Mouse (Mus musculus): ENCODE results near the gene Ifnz. TPM values are rescaled to one million over a fixed set of nuclear protein-coding genes. Genes with fewer than 3 reads are reported as not detected.
A peak's percentile ranks its signal among the peaks of the same experiment; 100 is the strongest.
"Not testable (repeated sequence)": the region's sequence is repeated elsewhere in the genome, so short reads cannot be mapped to it uniquely, and the experiment has no call there.

Gene Ifnz
- polyA plus RNA-seq (2015; fragmentation: Nextera tagmentation; extraction: Ambion mirVana), result not detected in 2 replicates

DNA sequence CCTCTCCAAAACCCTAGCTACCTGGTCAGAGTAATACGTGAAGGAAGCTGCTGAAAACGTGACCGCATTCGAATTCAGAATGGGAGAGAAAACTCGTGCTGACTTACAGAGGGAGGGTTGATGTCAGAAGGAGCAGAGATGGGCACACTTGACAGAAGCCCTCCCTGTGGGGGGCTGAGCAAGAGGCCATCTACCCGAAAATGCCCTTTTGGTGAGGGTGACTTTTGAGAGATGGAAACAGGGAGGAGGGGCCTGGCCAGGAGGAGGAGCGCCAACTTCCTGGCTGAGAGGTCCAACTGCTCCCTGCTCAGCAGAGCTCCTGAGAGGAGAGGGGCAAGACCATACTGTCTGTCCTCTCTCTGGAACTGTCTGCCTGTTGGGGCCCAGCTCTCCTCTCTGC lies at the start of gene Ifnz:
Gene Ifnz, plus strand, starts transcription at position 301 of the 400 bp plus-strand sequence.
- H3K27me3 ChIP-seq; H3K4me1 ChIP-seq (replicated peaks); H3K9ac ChIP-seq; H3K9me3 ChIP-seq (replicated peaks); H3K27ac ChIP-seq (replicated peaks); H3K36me3 ChIP-seq (replicated peaks); ATAC-seq (ENCODE audit: insufficient read depth): not testable (repeated sequence)
- peak within 1 kb of the TSS; percentile 54 for H3K4me2 ChIP-seq
- peak within 1 kb of the TSS; percentile 24; the same call in 1 of the 2 replicates for H3K4me3 ChIP-seq (replicated peaks)
- WGBS (ENCODE audit: insufficient replicate concordance), result 4% methylated on average over 4 of the region's 7 CpGs

DNA sequence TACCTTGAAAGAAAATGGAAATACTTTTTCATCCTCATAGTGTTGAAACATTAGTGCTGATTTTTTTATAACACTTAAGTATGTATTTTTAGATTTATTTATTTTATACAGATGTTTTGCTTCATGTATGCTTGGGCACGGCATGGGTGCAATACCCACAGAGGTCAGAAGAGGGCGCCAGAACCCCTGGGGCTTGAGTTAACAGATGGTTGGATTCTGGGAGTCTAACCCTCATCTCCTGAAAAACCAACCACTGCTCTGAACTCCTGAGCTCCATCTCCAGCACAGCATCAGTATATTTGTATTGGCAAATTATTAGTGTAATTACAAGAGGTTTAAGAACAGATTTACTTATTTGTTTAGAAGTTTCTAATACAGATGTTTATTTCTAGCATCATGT lies 43.5 kb upstream of the Ifnz start:
- WGBS (ENCODE audit: insufficient replicate concordance), result 0% methylated on average over 2 of the region's 2 CpGs
- Histone ChIP-seq H3K27me3 (peaks cover 3% of the 10 kb centered on the region; the same call in 1 of the 2 replicates), H3K9me3 (replicated peaks) (no peaks in the 10 kb centered on the region), H3K36me3 (replicated peaks) (no peaks in the 10 kb centered on the region), H3K9ac (no peak overlapping the region), H3K4me1 (replicated peaks) (no peaks in the 10 kb centered on the region), H3K4me2 (no peak overlapping the region), H3K4me3 (replicated peaks) (no peak overlapping the region), H3K27ac (replicated peaks) (no peak overlapping the region)
- no peak for ATAC-seq (ENCODE audit: insufficient read depth)

DNA sequence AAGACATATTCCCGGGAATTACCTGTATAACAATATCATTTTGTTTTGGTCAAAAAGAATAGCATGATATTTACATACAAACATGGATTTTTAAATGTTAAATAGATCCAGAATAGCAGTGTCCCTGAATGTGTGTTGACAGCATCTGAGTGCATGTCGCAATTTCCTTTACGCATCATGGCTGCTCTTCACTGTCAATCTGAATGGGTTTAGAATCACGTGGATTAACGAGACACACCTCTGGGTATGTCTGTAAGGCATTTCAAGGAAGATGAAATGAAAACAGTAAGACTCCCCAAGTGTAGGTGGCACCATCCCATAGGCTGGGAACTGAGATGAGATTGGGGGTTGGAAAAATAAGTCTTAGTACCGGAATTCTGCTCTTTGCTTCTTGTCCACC lies 42.9 kb upstream of the Ifnz start:
- H3K9me3 ChIP-seq (replicated peaks), result no peaks in the 10 kb centered on the region
- no peaks in the 10 kb centered on the region for H3K36me3 ChIP-seq (replicated peaks)
- no peaks in the 10 kb centered on the region for H3K4me1 ChIP-seq (replicated peaks)
- no peak overlapping the region for H3K27ac ChIP-seq (replicated peaks)
- no peak for ATAC-seq (ENCODE audit: insufficient read depth)
- no peak overlapping the region for H3K4me3 ChIP-seq (replicated peaks)
- H3K27me3 ChIP-seq, result peaks cover 3% of the 10 kb centered on the region; the same call in 1 of the 2 replicates
- H3K4me2 ChIP-seq, result no peak overlapping the region
- 63% methylated on average over 6 of the region's 6 CpGs for WGBS (ENCODE audit: insufficient replicate concordance)
- H3K9ac ChIP-seq, result no peak overlapping the region

DNA sequence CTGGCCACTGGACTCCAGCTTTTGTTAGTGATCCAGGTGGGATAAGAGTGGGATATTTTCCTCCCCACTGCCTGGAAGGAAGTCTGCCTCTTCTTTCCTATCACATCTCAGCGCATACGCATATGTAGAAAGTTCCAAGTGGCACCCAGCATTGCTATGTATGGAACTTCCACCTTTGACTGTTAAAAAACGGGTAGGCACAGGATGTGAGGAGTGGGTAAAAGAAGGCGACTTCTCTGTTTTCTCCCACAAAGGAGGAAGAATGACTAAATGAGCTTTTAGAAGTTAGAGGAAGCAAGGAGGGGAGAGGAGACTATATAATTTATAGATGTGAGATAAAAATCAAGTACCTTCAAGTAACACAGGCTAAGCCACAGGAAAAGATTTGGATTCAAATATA lies 40.5 kb upstream of the Ifnz start:
- ATAC-seq (ENCODE audit: insufficient read depth), result no peak
- 39% methylated on average over 4 of the region's 4 CpGs for WGBS (ENCODE audit: insufficient replicate concordance)

DNA sequence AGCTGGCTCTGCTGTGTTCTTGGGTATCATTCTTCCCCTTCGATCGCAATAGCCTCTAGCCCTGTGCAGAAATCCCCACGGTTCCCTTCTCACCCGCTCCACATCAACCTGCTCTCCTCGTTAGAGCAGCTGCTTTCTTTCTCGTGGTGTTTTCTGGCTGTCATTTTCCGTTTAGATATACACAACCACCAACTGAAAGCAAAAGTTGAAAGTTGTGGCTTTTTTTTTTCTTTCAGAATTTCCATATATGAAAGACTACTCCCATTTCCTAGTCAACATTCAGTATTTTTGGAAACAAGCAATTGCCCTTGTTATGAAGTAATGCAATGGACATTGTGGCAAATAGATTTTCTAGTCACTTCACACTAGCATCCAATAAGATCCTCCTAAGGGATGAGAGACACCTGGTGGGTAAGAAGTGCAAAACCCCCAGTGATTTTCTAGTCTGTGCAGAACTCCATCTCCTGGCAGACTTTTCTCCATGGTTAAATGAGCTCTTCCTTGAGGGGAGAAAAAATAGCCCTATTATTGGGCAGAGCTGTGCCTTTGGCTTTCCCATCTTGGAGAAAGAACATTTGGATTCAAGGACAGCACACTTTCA lies 39.1 kb upstream of the Ifnz start:
- Histone ChIP-seq H3K9ac (no peak overlapping the region), H3K4me1 (replicated peaks) (no peaks in the 10 kb centered on the region), H3K4me2 (no peak overlapping the region), H3K4me3 (replicated peaks) (no peak overlapping the region), H3K27me3 (peaks cover 3% of the 10 kb centered on the region; the same call in 1 of the 2 replicates), H3K36me3 (replicated peaks) (no peaks in the 10 kb centered on the region), H3K27ac (replicated peaks) (no peak overlapping the region), H3K9me3 (replicated peaks) (no peaks in the 10 kb centered on the region)
- no peak for ATAC-seq (ENCODE audit: insufficient read depth)
- WGBS (ENCODE audit: insufficient replicate concordance), result 45% methylated on average over 7 of the region's 7 CpGs

More for the DNA sequence above, 40.5 kb upstream of the Ifnz start:
- Histone ChIP-seq H3K9ac (no peak overlapping the region), H3K36me3 (replicated peaks) (no peaks in the 10 kb centered on the region), H3K9me3 (replicated peaks) (no peaks in the 10 kb centered on the region), H3K4me3 (replicated peaks) (no peak overlapping the region), H3K27me3 (peaks cover 3% of the 10 kb centered on the region; the same call in 1 of the 2 replicates), H3K4me1 (replicated peaks) (no peaks in the 10 kb centered on the region), H3K4me2 (no peak overlapping the region), H3K27ac (replicated peaks) (no peak overlapping the region)

DNA sequence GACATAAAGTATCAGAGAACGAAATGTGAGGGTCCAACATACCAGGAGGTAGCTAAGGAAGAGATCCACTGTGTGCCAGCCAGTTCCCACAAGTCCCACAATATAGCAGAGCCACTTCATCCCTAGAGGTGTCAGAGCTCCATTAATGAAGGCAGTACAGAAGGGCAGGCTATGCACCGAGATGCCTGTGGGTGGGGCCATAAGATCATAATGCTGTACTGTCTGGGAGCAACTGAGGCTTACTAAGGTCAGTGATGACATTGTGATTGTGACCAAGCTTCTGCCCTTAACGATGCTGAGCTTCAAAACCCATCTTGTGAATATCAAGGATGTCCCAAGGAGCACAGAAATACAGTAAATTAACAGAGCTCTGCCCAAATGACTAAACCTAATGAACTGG lies 37.7 kb upstream of the Ifnz start:
- no peaks in the 10 kb centered on the region for H3K4me1 ChIP-seq (replicated peaks)
- H3K27me3 ChIP-seq, result peaks cover 3% of the 10 kb centered on the region; the same call in 1 of the 2 replicates
- H3K36me3 ChIP-seq (replicated peaks), result no peaks in the 10 kb centered on the region
- 37% methylated on average over 3 of the region's 3 CpGs for WGBS (ENCODE audit: insufficient replicate concordance)
- no peaks in the 10 kb centered on the region for H3K9me3 ChIP-seq (replicated peaks)
- H3K9ac ChIP-seq, result no peak overlapping the region
- H3K4me2 ChIP-seq, result no peak overlapping the region
- H3K27ac ChIP-seq (replicated peaks), result no peak overlapping the region
- ATAC-seq (ENCODE audit: insufficient read depth), result no peak
- no peak overlapping the region for H3K4me3 ChIP-seq (replicated peaks)

- Histone ChIP-seq H3K27me3 (no peaks in the 10 kb centered on the region), H3K4me1 (replicated peaks) (no peaks in the 10 kb centered on the region), H3K9ac (no peak overlapping the region), H3K27ac (replicated peaks) (no peak overlapping the region), H3K36me3 (replicated peaks) (no peaks in the 10 kb centered on the region), H3K9me3 (replicated peaks) (no peaks in the 10 kb centered on the region), H3K4me3 (replicated peaks) (no peak overlapping the region), H3K4me2 (no peak overlapping the region)
- WGBS (ENCODE audit: insufficient replicate concordance), result 52% methylated on average over 6 of the region's 6 CpGs
- ATAC-seq (ENCODE audit: insufficient read depth), result no peak
Measured at GRCm38 (mm10) chr4:88749926-88750325, 32.0 kb upstream of the Ifnz start.

- not testable (repeated sequence) for H3K36me3 ChIP-seq (replicated peaks); H3K9ac ChIP-seq; H3K9me3 ChIP-seq (replicated peaks); H3K27ac ChIP-seq (replicated peaks); ATAC-seq (ENCODE audit: insufficient read depth); H3K4me1 ChIP-seq (replicated peaks); H3K4me2 ChIP-seq; H3K4me3 ChIP-seq (replicated peaks); H3K27me3 ChIP-seq
- WGBS (ENCODE audit: insufficient replicate concordance), result 75% methylated on average over 15 of the region's 15 CpGs
Measured at GRCm38 (mm10) chr4:88754818-88755340, 27.1 kb upstream of the Ifnz start, which contains the start of gene Gm13271. Gene Gm13271, plus strand, starts transcription at chr4:88754868.

DNA sequence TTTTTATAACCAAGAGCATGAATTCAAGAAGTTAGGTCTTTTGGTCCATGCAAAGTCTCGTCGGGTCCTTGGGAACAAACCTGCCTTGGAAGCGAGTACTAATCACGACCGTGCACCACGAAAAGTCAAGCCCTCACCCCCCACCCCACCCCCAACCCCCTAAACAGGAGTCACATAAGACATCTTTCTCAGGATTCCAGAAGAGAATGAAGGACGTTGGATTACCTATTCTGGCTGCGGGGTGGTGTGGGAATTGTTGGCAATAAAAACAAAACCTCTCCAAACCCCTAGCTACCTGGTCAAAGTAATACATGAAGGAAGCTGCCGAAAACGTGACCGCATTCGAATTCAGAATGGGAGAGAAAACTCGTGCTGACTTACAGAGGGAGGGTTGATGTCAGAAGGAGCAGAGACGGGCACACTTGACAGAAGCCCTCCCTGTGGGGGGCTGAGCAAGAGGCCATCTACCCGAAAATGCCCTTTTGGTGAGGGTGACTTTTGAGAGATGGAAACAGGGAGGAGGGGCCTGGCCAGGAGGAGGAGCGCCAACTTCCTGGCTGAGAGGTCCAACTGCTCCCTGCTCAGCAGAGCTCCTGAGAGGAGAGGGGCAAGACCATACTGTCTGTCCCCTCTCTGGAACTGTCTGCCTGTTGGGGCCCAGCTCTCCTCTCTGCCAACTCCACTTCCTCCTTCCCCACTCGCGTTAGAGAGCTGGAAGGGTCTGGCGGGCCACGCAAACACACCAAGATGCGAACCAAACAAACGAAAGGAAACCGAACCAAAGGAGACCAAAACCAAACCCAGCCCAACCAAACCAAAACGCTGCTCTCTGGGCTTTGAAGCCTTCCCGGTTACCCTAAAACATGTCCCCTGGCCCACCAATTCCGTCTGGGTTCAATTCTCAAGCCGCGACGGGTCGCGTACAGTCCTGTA lies 25.1 kb upstream of the Ifnz start:
- H3K9ac ChIP-seq, result peak overlapping the region; percentile 57
- H3K27ac ChIP-seq (replicated peaks), result peak overlapping the region; percentile 86
- not testable (repeated sequence) for H3K27me3 ChIP-seq; H3K9me3 ChIP-seq (replicated peaks); H3K36me3 ChIP-seq (replicated peaks); H3K4me1 ChIP-seq (replicated peaks); ATAC-seq (ENCODE audit: insufficient read depth)
- H3K4me3 ChIP-seq (replicated peaks), result peak overlapping the region; percentile 66
- WGBS (ENCODE audit: insufficient replicate concordance), result 9% methylated on average over 29 of the region's 31 CpGs
- peak overlapping the region; percentile 85 for H3K4me2 ChIP-seq

DNA sequence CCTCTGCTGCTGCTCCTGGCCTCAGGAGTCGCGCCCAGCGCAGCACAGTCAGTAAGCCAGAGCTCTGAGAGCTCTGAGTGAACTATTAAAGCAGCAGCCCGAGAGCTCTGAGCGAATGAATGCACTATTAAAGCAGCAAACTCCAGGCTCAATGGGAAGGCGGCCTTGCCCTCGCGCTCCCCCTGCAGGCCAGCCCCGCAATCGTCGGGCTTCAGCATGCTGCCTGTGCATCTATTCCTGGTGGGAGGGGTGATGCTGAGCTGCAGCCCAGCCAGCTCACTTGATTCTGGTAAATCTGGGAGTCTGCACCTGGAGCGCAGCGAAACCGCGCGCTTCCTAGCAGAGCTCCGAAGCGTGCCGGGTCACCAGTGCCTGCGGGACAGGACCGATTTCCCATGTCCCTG lies 24.3 kb upstream of the Ifnz start:
- not testable (repeated sequence) for H3K9me3 ChIP-seq (replicated peaks); H3K36me3 ChIP-seq (replicated peaks); H3K27me3 ChIP-seq; H3K4me1 ChIP-seq (replicated peaks)
- Histone ChIP-seq H3K27ac (replicated peaks) (peak overlapping the region; percentile 86), H3K4me3 (replicated peaks) (peak overlapping the region; percentile 66), H3K9ac (peak overlapping the region; percentile 57), H3K4me2 (peak overlapping the region; percentile 85)
- ATAC-seq (ENCODE audit: insufficient read depth), result peak; percentile 100
- WGBS (ENCODE audit: insufficient replicate concordance), result under 1% methylated on average over 20 of the region's 21 CpGs

- not testable (repeated sequence) for H3K4me3 ChIP-seq (replicated peaks); H3K9ac ChIP-seq; H3K9me3 ChIP-seq (replicated peaks); H3K27me3 ChIP-seq; H3K27ac ChIP-seq (replicated peaks); H3K36me3 ChIP-seq (replicated peaks); H3K4me2 ChIP-seq; H3K4me1 ChIP-seq (replicated peaks); ATAC-seq (ENCODE audit: insufficient read depth)
- WGBS (ENCODE audit: insufficient replicate concordance), result 68% methylated on average over 9 of the region's 9 CpGs
Measured at GRCm38 (mm10) chr4:88758751-88759150, 23.2 kb upstream of the Ifnz start.
